Mouse (Mus musculus) midbrain, embryonic 15.5 days (tissue): ENCODE results near the gene Gatad2b. TPM values are rescaled to one million over a fixed set of nuclear protein-coding genes. Genes with fewer than 3 reads are reported as not detected.
"Not testable (repeated sequence)": the region's sequence is repeated elsewhere in the genome, so short reads cannot be mapped to it uniquely, and the experiment has no call there.

ENCODE experiments used
- ATAC-seq: fragments of 200-750 bp; cut with Nextera tagmentation; replicated peaks from 2 replicates; pipeline ENCODE4 v1.8.0; 2017; ENCODE audit warnings: moderate TSS enrichment
- H3K27ac ChIP-seq: fragments of 300-500 bp; sonication (generic); 2 replicates; pipeline ENCODE4 v1.5.1; 2015; ENCODE audit warnings: mild to moderate bottlenecking, inconsistent platforms
- H3K27me3 ChIP-seq: fragments of 300-500 bp; sonication (generic); replicated peaks from 2 replicates; pipeline ENCODE4 v1.6.1; 2015; ENCODE audit warnings: inconsistent platforms
- H3K36me3 ChIP-seq: fragments of 300-500 bp; sonication (generic); replicated peaks from 2 replicates; pipeline ENCODE4 v1.6.1; 2015; ENCODE audit warnings: inconsistent platforms
- H3K4me1 ChIP-seq: fragments of 300-500 bp; sonication (generic); 2 replicates; pipeline ENCODE4 v1.6.1; 2015; ENCODE audit warnings: inconsistent platforms
- H3K4me2 ChIP-seq: fragments of 300-500 bp; sonication (generic); 2 replicates; pipeline ENCODE4 v1.6.1; 2015; ENCODE audit warnings: inconsistent platforms, mild to moderate bottlenecking, moderate library complexity
- H3K4me3 ChIP-seq: fragments of 300-500 bp; sonication (generic); 2 replicates; pipeline ENCODE4 v1.5.1; 2015; ENCODE audit warnings: mild to moderate bottlenecking, inconsistent platforms
- H3K9ac ChIP-seq: fragments of 300-500 bp; sonication (generic); 2 replicates; pipeline ENCODE4 v1.6.1; 2015; ENCODE audit warnings: mild to moderate bottlenecking, inconsistent platforms
- H3K9me3 ChIP-seq: fragments of 300-500 bp; sonication (generic); 2 replicates; pipeline ENCODE4 v1.6.1; 2016; ENCODE audit warnings: inconsistent platforms
- WGBS: fragments of 180-500 bp; shearing (Covaris S2); methylation state at CpG from one replicate; pipeline ENCODE4 v1.1.7; 2015; ENCODE audit warnings: mixed read lengths; 5-methylcytosine and 5-hydroxymethylcytosine counted together
- polyA plus RNA-seq: library from polyadenylated mRNA; unstranded; fragments of >200 nt; fragmentation: Nextera tagmentation; extraction: Ambion mirVana; gene quantifications from 2 replicates; pipeline ENCODE4 v1.2.1, GENCODE M21; 2015

Gene Gatad2b
- polyA plus RNA-seq = 13.2 and 14.5 TPM in 2 replicates

- no peaks in the 10 kb centered on the region for H3K36me3 ChIP-seq
- peak within 1 kb of the TSS; percentile 98 for H3K27ac ChIP-seq
Measured at GRCm38 (mm10) chr3:90292345-90293275, at the start of gene Gatad2b. Gatad2b (plus strand) TSS chr3:90293178.

GRCm38 (mm10) chr3:90245406-90245805 lies 47.6 kb upstream of the Gatad2b start:
- no peaks in the 10 kb centered on the region for H3K9me3 ChIP-seq
- H3K27ac ChIP-seq = no peak overlapping the region
- WGBS = 75% methylated on average over 2 of the region's 2 CpGs
- no peak overlapping the region for H3K4me3 ChIP-seq
- no peaks in the 10 kb centered on the region for H3K27me3 ChIP-seq
- no peak for ATAC-seq
- H3K4me2 ChIP-seq = no peak overlapping the region
- H3K9ac ChIP-seq = no peak overlapping the region
- H3K4me1 ChIP-seq = peaks cover 26% of the 10 kb centered on the region
- H3K36me3 ChIP-seq = no peaks in the 10 kb centered on the region

More at GRCm38 (mm10) chr3:90292345-90293275, at the start of gene Gatad2b:
- H3K4me2 ChIP-seq = peak within 1 kb of the TSS; percentile 91
- peak within 1 kb of the TSS; percentile 79 for H3K4me3 ChIP-seq
- H3K9me3 ChIP-seq = no peaks in the 10 kb centered on the region
- under 1% methylated on average over 43 of the region's 47 CpGs for WGBS
- peak; percentile 99 for ATAC-seq
- H3K27me3 ChIP-seq = no peaks in the 10 kb centered on the region
- peaks cover 31% of the 10 kb centered on the region for H3K4me1 ChIP-seq
- H3K9ac ChIP-seq = peak within 1 kb of the TSS; percentile 81

GRCm38 (mm10) chr3:90247630-90247959 lies 45.4 kb upstream of the Gatad2b start:
- Histone ChIP-seq H3K4me2 (peak overlapping the region; percentile 80), H3K9me3 (no peaks in the 10 kb centered on the region), H3K4me3 (peak overlapping the region; percentile 76), H3K9ac (peak overlapping the region; percentile 43), H3K4me1 (peaks cover 24% of the 10 kb centered on the region), H3K36me3 (no peaks in the 10 kb centered on the region), H3K27me3 (no peaks in the 10 kb centered on the region), H3K27ac (peak overlapping the region; percentile 87)
- ATAC-seq = peak; percentile 15; the same call in 1 of the 2 replicates
- WGBS = 1% methylated on average over 3 of the region's 3 CpGs

- Histone ChIP-seq H3K27ac (peak within 1 kb of the TSS; percentile 87), H3K9ac (peak within 1 kb of the TSS; percentile 69), H3K4me3 (peak within 1 kb of the TSS; percentile 76), H3K36me3 (no peaks in the 10 kb centered on the region), H3K9me3 (no peaks in the 10 kb centered on the region), H3K4me2 (peak within 1 kb of the TSS; percentile 80), H3K4me1 (peaks cover 19% of the 10 kb centered on the region), H3K27me3 (no peaks in the 10 kb centered on the region)
- peak; percentile 96 for ATAC-seq
- WGBS = under 1% methylated on average over 38 of the region's 44 CpGs
Measured at GRCm38 (mm10) chr3:90247960-90248745, 44.8 kb upstream of the Gatad2b start, which contains the start of gene Slc39a1. Slc39a1 (plus strand) TSS chr3:90248172.

GRCm38 (mm10) chr3:90248746-90249100 lies 44.3 kb upstream of the Gatad2b start:
- WGBS = 7% methylated on average over 10 of the region's 10 CpGs
- peak overlapping the region; percentile 80 for H3K4me2 ChIP-seq
- no peaks in the 10 kb centered on the region for H3K9me3 ChIP-seq
- H3K27me3 ChIP-seq = no peaks in the 10 kb centered on the region
- H3K9ac ChIP-seq = peak overlapping the region; percentile 69
- peaks cover 15% of the 10 kb centered on the region for H3K4me1 ChIP-seq
- no peak for ATAC-seq
- peak overlapping the region; percentile 87 for H3K27ac ChIP-seq
- peak overlapping the region; percentile 76 for H3K4me3 ChIP-seq
- H3K36me3 ChIP-seq = no peaks in the 10 kb centered on the region

GRCm38 (mm10) chr3:90250791-90251190 lies 42.2 kb upstream of the Gatad2b start:
- H3K36me3 ChIP-seq = no peaks in the 10 kb centered on the region
- no peak overlapping the region for H3K27ac ChIP-seq
- H3K4me1 ChIP-seq = peaks cover 26% of the 10 kb centered on the region
- H3K9me3 ChIP-seq = no peaks in the 10 kb centered on the region
- no peak for ATAC-seq
- 86% methylated on average over 6 of the region's 6 CpGs for WGBS
- H3K4me2 ChIP-seq = no peak overlapping the region
- H3K9ac ChIP-seq = no peak overlapping the region
- H3K27me3 ChIP-seq = no peaks in the 10 kb centered on the region
- no peak overlapping the region for H3K4me3 ChIP-seq

- H3K4me3 ChIP-seq = not testable (repeated sequence)
- WGBS = 97% methylated on average over 9 of the region's 12 CpGs
Measured at GRCm38 (mm10) chr3:90251731-90252226, 41.2 kb upstream of the Gatad2b start.

GRCm38 (mm10) chr3:90252659-90253058 lies 40.3 kb upstream of the Gatad2b start:
- H3K4me3 ChIP-seq, H3K27me3 ChIP-seq, H3K9ac ChIP-seq, H3K27ac ChIP-seq, H3K36me3 ChIP-seq, H3K9me3 ChIP-seq, H3K4me2 ChIP-seq, ATAC-seq: not testable (repeated sequence)
- WGBS = 94% methylated on average over 2 of the region's 2 CpGs
- peaks cover 33% of the 10 kb centered on the region for H3K4me1 ChIP-seq

More at GRCm38 (mm10) chr3:90251731-90252226, 41.2 kb upstream of the Gatad2b start:
- not testable (repeated sequence) for H3K27me3 ChIP-seq, H3K36me3 ChIP-seq, H3K27ac ChIP-seq, H3K9ac ChIP-seq, H3K9me3 ChIP-seq, H3K4me2 ChIP-seq, ATAC-seq
- H3K4me1 ChIP-seq = peaks cover 36% of the 10 kb centered on the region

- peaks cover 32% of the 10 kb centered on the region for H3K4me1 ChIP-seq
- WGBS = 72% methylated on average over 1 of the region's 1 CpGs
- peak overlapping the region; percentile 95; the same call in 1 of the 2 replicates for H3K4me3 ChIP-seq
- not testable (repeated sequence) for H3K27me3 ChIP-seq, H3K9me3 ChIP-seq, H3K27ac ChIP-seq, H3K9ac ChIP-seq
- peaks cover 12% of the 10 kb centered on the region for H3K36me3 ChIP-seq
- H3K4me2 ChIP-seq = peak overlapping the region; percentile 89
- ATAC-seq = 0 out of 2 replicates have a peak, but pooled peaks have one; percentile 1
Measured at GRCm38 (mm10) chr3:90253174-90253573, 39.8 kb upstream of the Gatad2b start.

- ATAC-seq = peak; percentile 97
- H3K4me2 ChIP-seq = peak within 1 kb of the TSS; percentile 89
- peak within 1 kb of the TSS; percentile 80 for H3K27ac ChIP-seq
- peak within 1 kb of the TSS; percentile 95 for H3K4me3 ChIP-seq
- H3K9ac ChIP-seq = peak within 1 kb of the TSS; percentile 96
- peaks cover 27% of the 10 kb centered on the region for H3K4me1 ChIP-seq
- under 1% methylated on average over 40 of the region's 40 CpGs for WGBS
- no peaks in the 10 kb centered on the region for H3K27me3 ChIP-seq
- H3K9me3 ChIP-seq = no peaks in the 10 kb centered on the region
- H3K36me3 ChIP-seq = peaks cover 18% of the 10 kb centered on the region
Measured at GRCm38 (mm10) chr3:90253653-90254418, 39.1 kb upstream of the Gatad2b start, which contains the start of gene Crtc2. Crtc2 (plus strand) TSS chr3:90254163.

- Histone ChIP-seq H3K27ac (peak overlapping the region; percentile 80), H3K9ac (peak overlapping the region; percentile 96), H3K4me1 (peaks cover 21% of the 10 kb centered on the region), H3K4me2 (peak overlapping the region; percentile 89), H3K27me3 (no peaks in the 10 kb centered on the region), H3K36me3 (peaks cover 26% of the 10 kb centered on the region), H3K4me3 (peak overlapping the region; percentile 95), H3K9me3 (no peaks in the 10 kb centered on the region)
- WGBS = 1% methylated on average over 41 of the region's 41 CpGs
- ATAC-seq = peak; percentile 65
Measured at GRCm38 (mm10) chr3:90254419-90255193, 38.4 kb upstream of the Gatad2b start.
